Mouse (Mus musculus) cerebellum, adult 9-10 months (tissue): ENCODE measurements around the gene Aqr.

ENCODE experiments used
- DNase-seq: peaks from one replicate; pipeline ENCODE4 v3.0.0; 2022

The Aqr gene

GRCm38 (mm10) chr2:114135777-114136176 lies 51.0 kb downstream of the Aqr start:
- DNase-seq, result no peak

GRCm38 (mm10) chr2:114133355-114133754 lies 53.5 kb downstream of the Aqr start:
- no peak for DNase-seq

- DNase-seq, result no peak
Measured at GRCm38 (mm10) chr2:114130657-114131056, 56.2 kb downstream of the Aqr start.

- no peak for DNase-seq
Measured at GRCm38 (mm10) chr2:114123304-114123703, 63.5 kb downstream of the Aqr start.

GRCm38 (mm10) chr2:114119451-114119850 lies 67.4 kb downstream of the Aqr start:
- no peak for DNase-seq

- no peak for DNase-seq
Measured at GRCm38 (mm10) chr2:114117665-114118064, 69.2 kb downstream of the Aqr start.

- no peak for DNase-seq
Measured at GRCm38 (mm10) chr2:114117235-114117634, 69.6 kb downstream of the Aqr start.

- DNase-seq, result no peak
Measured at GRCm38 (mm10) chr2:114115563-114115962, 71.3 kb downstream of the Aqr start.

GRCm38 (mm10) chr2:114107288-114108278 lies 79.2 kb downstream of the Aqr start:
- no peak for DNase-seq

GRCm38 (mm10) chr2:114106383-114106782 lies 80.4 kb downstream of the Aqr start:
- no peak for DNase-seq

GRCm38 (mm10) chr2:114102471-114102870 lies 84.4 kb downstream of the Aqr start:
- no peak for DNase-seq

GRCm38 (mm10) chr2:114100834-114101233 lies 86.0 kb downstream of the Aqr start:
- no peak for DNase-seq

GRCm38 (mm10) chr2:114099816-114100215 lies 87.0 kb downstream of the Aqr start:
- DNase-seq, result no peak

- DNase-seq, result no peak
Measured at GRCm38 (mm10) chr2:114099109-114099508, 87.7 kb downstream of the Aqr start.

- DNase-seq, result no peak
Measured at GRCm38 (mm10) chr2:114097627-114098026, 89.2 kb downstream of the Aqr start.

GRCm38 (mm10) chr2:114096570-114096969 lies 90.3 kb downstream of the Aqr start:
- no peak for DNase-seq

GRCm38 (mm10) chr2:114095348-114095747 lies 91.5 kb downstream of the Aqr start:
- DNase-seq, result no peak

GRCm38 (mm10) chr2:114094696-114095095 lies 92.1 kb downstream of the Aqr start:
- DNase-seq, result no peak

- no peak for DNase-seq
Measured at GRCm38 (mm10) chr2:114093577-114093976, 93.2 kb downstream of the Aqr start.

GRCm38 (mm10) chr2:114089862-114090261 lies 97.0 kb downstream of the Aqr start:
- no peak for DNase-seq

GRCm38 (mm10) chr2:114087271-114087670 lies 99.6 kb downstream of the Aqr start:
- DNase-seq, result no peak

GRCm38 (mm10) chr2:114071876-114072275 lies 114.9 kb downstream of the Aqr start:
- no peak for DNase-seq

GRCm38 (mm10) chr2:114066226-114066625 lies 120.6 kb downstream of the Aqr start:
- DNase-seq, result no peak

- DNase-seq, result no peak
Measured at GRCm38 (mm10) chr2:114064004-114064403, 122.8 kb downstream of the Aqr start.
